Mouse (Mus musculus) MEL (cell line): ENCODE measurements around the gene Bcan. TPM values are rescaled to one million over a fixed set of nuclear protein-coding genes. Genes with fewer than 3 reads are reported as not detected.

Experiments
- DNase-seq: peaks from one replicate; pipeline ENCODE4 v3.0.0; 2011; ENCODE audit warnings: low read depth, low spot score
- H3K27ac ChIP-seq: 2 replicates; pipeline ENCODE4 v1.5.1; 2012; ENCODE audit warnings: low read depth, mild to moderate bottlenecking, control low read depth, low read length, moderate library complexity; ENCODE audit not compliant: control insufficient read depth
- H3K27me3 ChIP-seq, 2 experiments: fragments of 150-350 bp in 1 of 2; sonication (generic) in 1 of 2; 2 replicates each; pipeline ENCODE4 v1.6.1; 2012; ENCODE audit warnings: low read length in 2 of 2, mild to moderate bottlenecking in 2 of 2, improper control_type of control experiment in 1 of 2, moderate library complexity in 1 of 2; ENCODE audit not compliant: insufficient read depth in 2 of 2, control insufficient read depth in 1 of 2
- H3K36me3 ChIP-seq, 2 experiments: 2 replicates each; pipeline ENCODE4 v1.6.1; 2012 to 2014; ENCODE audit warnings: low read length in 2 of 2, improper control_type of control experiment in 1 of 2, inconsistent platforms in 1 of 2, mild to moderate bottlenecking in 1 of 2; ENCODE audit not compliant: insufficient read depth in 2 of 2, control insufficient read depth in 1 of 2
- H3K4me1 ChIP-seq, 2 experiments: fragments of 150-350 bp in 1 of 2; sonication (generic) in 1 of 2; 2 replicates each; pipeline ENCODE4 v1.6.1; 2012; ENCODE audit warnings: low read length in 2 of 2, improper control_type of control experiment in 1 of 2, mild to moderate bottlenecking in 1 of 2; ENCODE audit not compliant: insufficient read depth in 2 of 2, control insufficient read depth in 1 of 2
- H3K4me3 ChIP-seq, 2 experiments: fragments of 150-350 bp in 1 of 2; sonication (generic) in 1 of 2; 2 replicates each; pipeline ENCODE4 v1.5.1; 2012; ENCODE audit warnings: low read depth in 2 of 2, low read length in 2 of 2, mild to moderate bottlenecking in 2 of 2, moderate library complexity in 2 of 2, control low read depth in 1 of 2, improper control_type of control experiment in 1 of 2; ENCODE audit not compliant: control insufficient read depth in 1 of 2, insufficient read depth in 1 of 2
- H3K79me2 ChIP-seq: 2 replicates; pipeline ENCODE4 v1.6.1; 2012; ENCODE audit warnings: mild to moderate bottlenecking, low read length, moderate library complexity; ENCODE audit not compliant: control insufficient read depth, poor library complexity, insufficient read depth
- H3K9ac ChIP-seq: 2 replicates; pipeline ENCODE4 v1.6.1; 2012; ENCODE audit warnings: low read depth, mild to moderate bottlenecking, control low read depth, low read length, moderate library complexity; ENCODE audit not compliant: control insufficient read depth, poor library complexity, severe bottlenecking
- H3K9me3 ChIP-seq: fragments of 150-350 bp; sonication (generic); replicated peaks from 2 replicates; pipeline ENCODE4 v1.6.1; 2012; ENCODE audit warnings: mild to moderate bottlenecking, low read length, improper control_type of control experiment, moderate library complexity; ENCODE audit not compliant: insufficient read depth
- BHLHE40 ChIP-seq: IDR thresholded peaks from 2 replicates; pipeline ENCODE4 v1.6.1; 2012; ENCODE audit warnings: low read depth, mild to moderate bottlenecking, inconsistent platforms, low read length, improper control_type of control experiment, borderline replicate concordance
- CHD1 ChIP-seq: IDR thresholded peaks from 2 replicates; pipeline ENCODE4 v1.6.1; 2012; ENCODE audit warnings: low read depth, mild to moderate bottlenecking, inconsistent platforms, low read length, improper control_type of control experiment
- CHD2 ChIP-seq: IDR thresholded peaks from 2 replicates; pipeline ENCODE4 v1.6.1; 2011; ENCODE audit warnings: low read length, improper control_type of control experiment
- CTCF ChIP-seq, 3 experiments: IDR thresholded peaks in 2 of 3; conservative IDR thresholded peaks in 1 of 3; 2 replicates each; pipeline ENCODE4 v1.5.1; 2011 to 2012; ENCODE audit warnings: low read length in 3 of 3, low read depth in 2 of 3, mild to moderate bottlenecking in 2 of 3, improper control_type of control experiment in 1 of 3, inconsistent platforms in 1 of 3, mixed read lengths in 1 of 3, moderate library complexity in 1 of 3; ENCODE audit not compliant: control insufficient read depth in 1 of 3, insufficient read depth in 1 of 3, poor library complexity in 1 of 3, severe bottlenecking in 1 of 3
- ETS1 ChIP-seq: IDR thresholded peaks from 2 replicates; pipeline ENCODE4 v1.6.1; 2012; ENCODE audit warnings: low read depth, mild to moderate bottlenecking, inconsistent platforms, low read length, improper control_type of control experiment, moderate library complexity
- GABPA ChIP-seq: IDR thresholded peaks from 2 replicates; pipeline ENCODE4 v1.6.1; 2012; ENCODE audit warnings: low read depth, mild to moderate bottlenecking, inconsistent platforms, low read length, improper control_type of control experiment, moderate library complexity
- GATA1 ChIP-seq: IDR thresholded peaks from 2 replicates; pipeline ENCODE4 v1.6.1; 2011; ENCODE audit warnings: low read depth, low read length, improper control_type of control experiment
- HCFC1 ChIP-seq: IDR thresholded peaks from 2 replicates; pipeline ENCODE4 v1.6.1; 2012; ENCODE audit warnings: low read depth, mild to moderate bottlenecking, inconsistent platforms, low read length, improper control_type of control experiment, moderate library complexity
- JUND ChIP-seq: IDR thresholded peaks from 2 replicates; pipeline ENCODE4 v1.6.1; 2011; ENCODE audit warnings: low read depth, mild to moderate bottlenecking, improper control_type of control experiment, low read length
- KAT2A ChIP-seq: conservative IDR thresholded peaks from 2 replicates; pipeline ENCODE4 v1.6.1; 2012; ENCODE audit warnings: low read depth, low read length, improper control_type of control experiment, inconsistent platforms
- MAFK ChIP-seq: IDR thresholded peaks from 2 replicates; pipeline ENCODE4 v1.6.1; 2011; ENCODE audit warnings: low read depth, mild to moderate bottlenecking, low read length, improper control_type of control experiment, borderline replicate concordance
- MAX ChIP-seq: IDR thresholded peaks from 2 replicates; pipeline ENCODE4 v1.6.1; 2011; ENCODE audit warnings: low read length, improper control_type of control experiment
- MAZ ChIP-seq: IDR thresholded peaks from 2 replicates; pipeline ENCODE4 v1.6.1; 2012; ENCODE audit warnings: low read depth, mild to moderate bottlenecking, inconsistent platforms, low read length, improper control_type of control experiment
- MEF2A ChIP-seq: IDR thresholded peaks from 2 replicates; pipeline ENCODE4 v1.6.1; 2014; ENCODE audit warnings: low read depth, mild to moderate bottlenecking, inconsistent platforms, low read length, improper control_type of control experiment; ENCODE audit not compliant: poor library complexity, insufficient replicate concordance, severe bottlenecking; ENCODE audit errors: extremely low read depth
- MXI1 ChIP-seq: IDR thresholded peaks from 2 replicates; pipeline ENCODE4 v1.6.1; 2011; ENCODE audit warnings: mild to moderate bottlenecking, low read depth, low read length, improper control_type of control experiment
- MYB ChIP-seq: IDR thresholded peaks from 2 replicates; pipeline ENCODE4 v1.6.1; 2011; ENCODE audit warnings: mild to moderate bottlenecking, low read depth, low read length, improper control_type of control experiment
- MYC ChIP-seq: IDR thresholded peaks from 2 replicates; pipeline ENCODE4 v1.6.1; 2011; ENCODE audit warnings: low read depth, mild to moderate bottlenecking, low read length, improper control_type of control experiment, moderate library complexity
- NELFE ChIP-seq: IDR thresholded peaks from 2 replicates; pipeline ENCODE4 v1.6.1; 2011; ENCODE audit warnings: low read depth, low read length, improper control_type of control experiment
- POLR2A ChIP-seq, 2 experiments: IDR thresholded peaks; 2 replicates each; pipeline ENCODE4 v1.6.1; 2011 to 2012; ENCODE audit warnings: low read length in 2 of 2, mild to moderate bottlenecking in 2 of 2, control low read depth in 1 of 2, improper control_type of control experiment in 1 of 2, low read depth in 1 of 2, moderate library complexity in 1 of 2; ENCODE audit not compliant: control insufficient read depth in 1 of 2, insufficient read depth in 1 of 2, poor library complexity in 1 of 2
- POLR2AphosphoS2 ChIP-seq: IDR thresholded peaks from 2 replicates; pipeline ENCODE4 v1.6.1; 2011; ENCODE audit warnings: low read length, improper control_type of control experiment
- POLR2AphosphoS5 ChIP-seq: IDR thresholded peaks from 2 replicates; pipeline ENCODE4 v1.6.1; 2012; ENCODE audit warnings: low read depth, borderline replicate concordance, mild to moderate bottlenecking, inconsistent platforms, low read length, moderate library complexity, mixed read lengths
- SMC3 ChIP-seq: IDR thresholded peaks from 2 replicates; pipeline ENCODE4 v1.6.1; 2011; ENCODE audit warnings: low read depth, low read length, improper control_type of control experiment
- TAL1 ChIP-seq: IDR thresholded peaks from 2 replicates; pipeline ENCODE4 v1.6.1; 2012; ENCODE audit warnings: mild to moderate bottlenecking, inconsistent platforms, low read length, moderate library complexity, mixed read lengths
- TBP ChIP-seq: IDR thresholded peaks from 2 replicates; pipeline ENCODE4 v1.8.0; 2011; ENCODE audit warnings: low read depth, low read length, improper control_type of control experiment
- TCF12 ChIP-seq: IDR thresholded peaks from 2 replicates; pipeline ENCODE4 v1.6.1; 2014; ENCODE audit warnings: low read depth, mild to moderate bottlenecking, inconsistent platforms, low read length, improper control_type of control experiment, moderate library complexity
- UBTF ChIP-seq: IDR thresholded peaks from 2 replicates; pipeline ENCODE4 v1.6.1; 2012; ENCODE audit warnings: low read depth, mild to moderate bottlenecking, inconsistent platforms, low read length, improper control_type of control experiment, moderate library complexity, borderline replicate concordance; ENCODE audit not compliant: insufficient read depth
- USF1 ChIP-seq: IDR thresholded peaks from 2 replicates; pipeline ENCODE4 v1.6.1; 2014; ENCODE audit warnings: low read depth, mild to moderate bottlenecking, inconsistent platforms, low read length, improper control_type of control experiment, moderate library complexity
- USF2 ChIP-seq, 2 experiments: IDR thresholded peaks; 2 replicates each; pipeline ENCODE4 v1.6.1; 2011 to 2012; ENCODE audit warnings: improper control_type of control experiment in 2 of 2, low read length in 2 of 2, borderline replicate concordance in 1 of 2, inconsistent platforms in 1 of 2, low read depth in 1 of 2, mild to moderate bottlenecking in 1 of 2; ENCODE audit not compliant: insufficient read depth in 1 of 2
- ZC3H11A ChIP-seq: IDR thresholded peaks from 2 replicates; pipeline ENCODE4 v1.6.1; 2012; ENCODE audit warnings: low read depth, mild to moderate bottlenecking, inconsistent platforms, low read length, improper control_type of control experiment
- ZKSCAN1 ChIP-seq: IDR thresholded peaks from 2 replicates; pipeline ENCODE4 v1.6.1; 2012; ENCODE audit warnings: low read depth, mild to moderate bottlenecking, inconsistent platforms, low read length, improper control_type of control experiment, moderate library complexity
- ZMIZ1 ChIP-seq: IDR thresholded peaks from 2 replicates; pipeline ENCODE4 v1.6.1; 2012; ENCODE audit warnings: low read depth, mild to moderate bottlenecking, inconsistent platforms, low read length, improper control_type of control experiment, moderate library complexity
- polyA plus RNA-seq, 2 experiments: library from polyadenylated mRNA; stranded (reverse) in 1 of 2; unstranded in 1 of 2; fragments of >175 nt in 1 of 2; fragments of >200 nt in 1 of 2; gene quantifications; 2 replicates each; pipeline versions ENCODE4 v1.2.1 to v1.2.4; 2012; ENCODE audit warnings: low replicate concordance in 2 of 2, low read depth in 1 of 2; ENCODE audit not compliant: insufficient read length in 2 of 2, insufficient read depth in 1 of 2, missing spikeins in 1 of 2
- total RNA-seq: library from RNA; depleted of rRNA; stranded (reverse); fragments of 300-350 nt; gene quantifications from 2 replicates; pipeline ENCODE4 v1.2.3, GENCODE M21; 2012

Gene Bcan
- total and polyA plus RNA-seq, 3 experiments = not detected

GRCm38 (mm10) chr3:87987633-87988032 lies 12.4 kb downstream of the Bcan start:
- Histone ChIP-seq H3K36me3 (no peaks in the 10 kb centered on the region; a peak in 1 of 4 replicates), H3K79me2 (no peaks in the 10 kb centered on the region), H3K9me3 (no peaks in the 10 kb centered on the region), H3K9ac (peak overlapping the region; percentile 72), H3K27ac (peak overlapping the region; percentile 60), H3K4me3 (peak overlapping the region; percentile 56 to 62), H3K4me1 (no peaks in the 10 kb centered on the region; a peak in 2 of 4 replicates), H3K27me3 (no peaks in the 10 kb centered on the region)
- peak; percentile 96 for DNase-seq
- TF ChIP-seq POLR2AphosphoS5 (0 out of 2 replicates have a peak, but pooled peaks have one; percentile 36), POLR2A (IDR thresholded peaks at IDR 0.05; ENCODE audit: control insufficient read depth in 1 of 2, insufficient read depth in 1 of 2, low read depth in 1 of 2, low read length in 2 of 2, poor library complexity in 1 of 2) (peak; percentile 73 to 86), MEF2A (no peak), KAT2A (no peak), TBP (peak; percentile 88), MAX (no peak; the same call in 1 of the 2 replicates), BHLHE40 (no peak), MYB (peak; percentile 33; the same call in 1 of the 2 replicates), MAFK (no peak), CTCF (IDR thresholded peaks at IDR 0.05 in 2 of 3, conservative IDR thresholded peaks at IDR 0.05 in 1 of 3; ENCODE audit: control insufficient read depth in 1 of 3, insufficient read depth in 1 of 3, low read depth in 2 of 3, low read length in 3 of 3, poor library complexity in 1 of 3, severe bottlenecking in 1 of 3) (peak in 2 of 3 experiments; percentile 34 to 40; a peak in 3 of 6 replicates), UBTF (no peak), MYC (no peak), HCFC1 (peak; percentile 76), ZMIZ1 (peak; percentile 85; the same call in 1 of the 2 replicates), NELFE (peak; percentile 75), TCF12 (peak; percentile 48; the same call in 1 of the 2 replicates), MAZ (peak; percentile 71; the same call in 1 of the 2 replicates), POLR2AphosphoS2 (peak; percentile 83), USF1 (no peak), JUND (no peak), TAL1 (no peak)

DNA sequence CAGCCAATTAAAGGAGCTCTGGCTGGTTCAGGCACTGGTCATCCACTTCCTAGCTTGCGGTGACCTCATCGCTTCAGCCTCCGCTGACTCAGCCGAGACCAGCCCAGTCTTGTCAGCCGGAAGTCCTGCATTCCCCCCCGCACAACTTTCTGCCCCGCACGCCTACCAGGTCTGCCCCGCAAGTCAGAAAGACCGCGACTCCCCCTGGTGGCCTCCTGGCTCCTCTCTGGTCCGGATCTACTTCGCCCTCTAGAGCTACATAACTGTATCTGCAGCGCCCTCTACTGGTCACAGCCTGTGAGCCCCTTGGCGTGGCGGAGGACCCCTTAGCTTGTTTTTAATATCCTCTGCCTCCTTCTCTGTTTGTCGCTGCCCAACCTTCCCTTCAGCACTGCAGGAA lies 13.2 kb downstream of the Bcan start:
- Histone ChIP-seq H3K4me3 (peak overlapping the region; percentile 56 to 62), H3K4me1 (no peaks in the 10 kb centered on the region; a peak in 2 of 4 replicates), H3K27ac (peak overlapping the region; percentile 60)
- TF ChIP-seq ETS1 (no peak), MYC (peak; percentile 70; the same call in 1 of the 2 replicates), MXI1 (peak; percentile 52; the same call in 1 of the 2 replicates), USF1 (no peak), CHD2 (no peak), USF2 (IDR thresholded peaks at IDR 0.05; ENCODE audit: borderline replicate concordance in 1 of 2, insufficient read depth in 1 of 2, low read depth in 1 of 2, low read length in 2 of 2) (no peak), GATA1 (no peak), HCFC1 (peak; percentile 58), SMC3 (peak; percentile 75), TBP (no peak), ZC3H11A (peak; percentile 51), ZKSCAN1 (no peak), MEF2A (no peak), MAFK (no peak), BHLHE40 (no peak), GABPA (no peak), MAZ (no peak; the same call in 1 of the 2 replicates), TCF12 (no peak), CHD1 (no peak)

More for the DNA sequence above, 13.2 kb downstream of the Bcan start:
- Histone ChIP-seq H3K9me3 (no peaks in the 10 kb centered on the region), H3K36me3 (no peaks in the 10 kb centered on the region; a peak in 1 of 4 replicates), H3K27me3 (no peaks in the 10 kb centered on the region), H3K9ac (peak overlapping the region; percentile 72), H3K79me2 (no peaks in the 10 kb centered on the region)
- DNase-seq = peak; percentile 97
